Mouse (Mus musculus): Measurements from ENCODE around the gene Cideb. TPM values are rescaled to one million over a fixed set of nuclear protein-coding genes. Genes with fewer than 3 reads are reported as not detected.
"Not testable (repeated sequence)": the region's sequence is repeated elsewhere in the genome, so short reads cannot be mapped to it uniquely, and the experiment has no call there.

The Cideb gene
- polyA plus RNA-seq, 1 experiment from 2014 or later: 0.25 TPM

GRCm38 (mm10) chr14:55761163-55761562, 2.9 kb upstream of the Cideb start, which contains the start of gene Ltb4r2:
TSS of gene Ltb4r2 (plus strand) at chr14:55761428.
- H3K9me3 ChIP-seq: no peaks in the 10 kb centered on the region
- H3K4me2 ChIP-seq: peak within 1 kb of the TSS; percentile 96
- H3K36me3 ChIP-seq (replicated peaks): no peaks in the 10 kb centered on the region
- peak within 1 kb of the TSS; percentile 51 for H3K4me3 ChIP-seq
- ATAC-seq (replicated peaks): no peak
- peaks cover 31% of the 10 kb centered on the region for H3K27me3 ChIP-seq (replicated peaks)
- H3K27ac ChIP-seq: peak within 1 kb of the TSS; percentile 81
- WGBS: 84% methylated on average over 6 of the region's 6 CpGs
- peak within 1 kb of the TSS; percentile 71 for H3K9ac ChIP-seq
- H3K4me1 ChIP-seq: peaks cover 18% of the 10 kb centered on the region

GRCm38 (mm10) chr14:55760156-55760555, 1.9 kb upstream of the Cideb start:
- H3K9ac ChIP-seq; H3K4me3 ChIP-seq; H3K9me3 ChIP-seq; H3K36me3 ChIP-seq (replicated peaks); H3K27ac ChIP-seq: not testable (repeated sequence)
- peaks cover 18% of the 10 kb centered on the region for H3K4me1 ChIP-seq
- peak overlapping the region; percentile 34 for H3K4me2 ChIP-seq
- peaks cover 24% of the 10 kb centered on the region for H3K27me3 ChIP-seq (replicated peaks)
- 1% methylated on average over 6 of the region's 6 CpGs for WGBS
- 0 out of 2 replicates have a peak, but pooled peaks have one; percentile 9 for ATAC-seq (replicated peaks)

- no peak overlapping the region for H3K4me3 ChIP-seq
- no peak overlapping the region for H3K9ac ChIP-seq
- no peak overlapping the region for H3K4me2 ChIP-seq
- peaks cover 13% of the 10 kb centered on the region for H3K4me1 ChIP-seq
- no peak overlapping the region for H3K27ac ChIP-seq
- H3K36me3 ChIP-seq (replicated peaks): peaks cover 18% of the 10 kb centered on the region
- H3K27me3 ChIP-seq (replicated peaks): peaks cover 10% of the 10 kb centered on the region
- no peaks in the 10 kb centered on the region for H3K9me3 ChIP-seq
- no peak for ATAC-seq (replicated peaks)
- WGBS: 82% methylated on average over 6 of the region's 6 CpGs
Measured at GRCm38 (mm10) chr14:55757566-55757965, 692 bp downstream of the Cideb start.

GRCm38 (mm10) chr14:55747051-55747847, 11.0 kb downstream of the Cideb start:
- no peak for ATAC-seq (replicated peaks)
- Histone ChIP-seq H3K27ac (no peak overlapping the region), H3K9me3 (no peaks in the 10 kb centered on the region), H3K4me2 (peak overlapping the region; percentile 97), H3K4me3 (0 out of 2 replicates have a peak overlapping the region, but pooled peaks have one; percentile 2), H3K4me1 (peaks cover 34% of the 10 kb centered on the region), H3K36me3 (replicated peaks) (peaks cover 14% of the 10 kb centered on the region), H3K27me3 (replicated peaks) (no peaks in the 10 kb centered on the region), H3K9ac (no peak overlapping the region)
- 92% methylated on average over 10 of the region's 10 CpGs for WGBS

- WGBS: under 1% methylated on average over 31 of the region's 31 CpGs
- H3K27ac ChIP-seq: peak overlapping the region; percentile 32; the same call in 1 of the 2 replicates
Measured at GRCm38 (mm10) chr14:55745861-55746237, 12.4 kb downstream of the Cideb start.

GRCm38 (mm10) chr14:55745180-55745860, 12.9 kb downstream of the Cideb start, which contains the start of the genes Dhrs1 and Nop9:
TSS of gene Dhrs1 (minus strand) at chr14:55745690.
TSS of gene Nop9 (plus strand) at chr14:55745693.
- WGBS: 2% methylated on average over 48 of the region's 48 CpGs
- H3K9ac ChIP-seq: peak within 1 kb of the TSS; percentile 45

More at GRCm38 (mm10) chr14:55745861-55746237, 12.4 kb downstream of the Cideb start:
- no peak for ATAC-seq (replicated peaks)
- Histone ChIP-seq H3K4me3 (peak overlapping the region; percentile 53), H3K27me3 (replicated peaks) (no peaks in the 10 kb centered on the region), H3K4me1 (peaks cover 34% of the 10 kb centered on the region), H3K4me2 (peak overlapping the region; percentile 97), H3K36me3 (replicated peaks) (peaks cover 10% of the 10 kb centered on the region), H3K9ac (peak overlapping the region; percentile 45), H3K9me3 (no peaks in the 10 kb centered on the region)

GRCm38 (mm10) chr14:55743711-55744110, 14.5 kb downstream of the Cideb start:
- H3K9me3 ChIP-seq: no peaks in the 10 kb centered on the region
- peak; percentile 58 for ATAC-seq (replicated peaks)
- H3K4me1 ChIP-seq: peaks cover 34% of the 10 kb centered on the region
- WGBS: 25% methylated on average over 10 of the region's 10 CpGs
- H3K36me3 ChIP-seq (replicated peaks): peaks cover 11% of the 10 kb centered on the region; the same call in 1 of the 2 replicates
- H3K9ac ChIP-seq: no peak overlapping the region
- 0 out of 2 replicates have a peak overlapping the region, but pooled peaks have one; percentile 2 for H3K4me3 ChIP-seq
- no peaks in the 10 kb centered on the region for H3K27me3 ChIP-seq (replicated peaks)
- H3K27ac ChIP-seq: no peak overlapping the region
- 0 out of 2 replicates have a peak overlapping the region, but pooled peaks have one; percentile 6 for H3K4me2 ChIP-seq

More at GRCm38 (mm10) chr14:55745180-55745860, 12.9 kb downstream of the Cideb start, which contains the start of the genes Dhrs1 and Nop9:
- no peaks in the 10 kb centered on the region for H3K9me3 ChIP-seq
- H3K36me3 ChIP-seq (replicated peaks): peaks cover 10% of the 10 kb centered on the region
- peak within 1 kb of the TSS; percentile 97 for H3K4me2 ChIP-seq
- peak; percentile 88 for ATAC-seq (replicated peaks)
- H3K4me3 ChIP-seq: peak within 1 kb of the TSS; percentile 53
- H3K27ac ChIP-seq: peak within 1 kb of the TSS; percentile 32; the same call in 1 of the 2 replicates
- no peaks in the 10 kb centered on the region for H3K27me3 ChIP-seq (replicated peaks)
- H3K4me1 ChIP-seq: peaks cover 34% of the 10 kb centered on the region

- Histone ChIP-seq H3K4me3 (no peak overlapping the region), H3K36me3 (replicated peaks) (peaks cover 15% of the 10 kb centered on the region; the same call in 1 of the 2 replicates), H3K4me1 (no peaks in the 10 kb centered on the region), H3K9me3 (no peaks in the 10 kb centered on the region), H3K4me2 (no peak overlapping the region), H3K27ac (no peak overlapping the region), H3K27me3 (replicated peaks) (no peaks in the 10 kb centered on the region), H3K9ac (no peak overlapping the region)
- 90% methylated on average over 9 of the region's 9 CpGs for WGBS
- no peak for ATAC-seq (replicated peaks)
Measured at GRCm38 (mm10) chr14:55737086-55737687, 21.1 kb downstream of the Cideb start.

- no peaks in the 10 kb centered on the region for H3K9me3 ChIP-seq
- no peak for ATAC-seq (replicated peaks)
- H3K4me2 ChIP-seq: no peak overlapping the region
- no peak overlapping the region for H3K27ac ChIP-seq
- 81% methylated on average over 4 of the region's 4 CpGs for WGBS
- H3K27me3 ChIP-seq (replicated peaks): no peaks in the 10 kb centered on the region
- H3K4me1 ChIP-seq: no peaks in the 10 kb centered on the region
- H3K4me3 ChIP-seq: no peak overlapping the region
- peaks cover 15% of the 10 kb centered on the region; the same call in 1 of the 2 replicates for H3K36me3 ChIP-seq (replicated peaks)
- H3K9ac ChIP-seq: no peak overlapping the region
Measured at GRCm38 (mm10) chr14:55735758-55736157, 22.5 kb downstream of the Cideb start.

GRCm38 (mm10) chr14:55735334-55735733, 22.9 kb downstream of the Cideb start:
- 74% methylated on average over 3 of the region's 3 CpGs for WGBS
- Histone ChIP-seq H3K36me3 (replicated peaks) (peaks cover 11% of the 10 kb centered on the region; the same call in 1 of the 2 replicates), H3K4me3 (no peak overlapping the region), H3K27ac (no peak overlapping the region), H3K9ac (no peak overlapping the region), H3K4me2 (no peak overlapping the region), H3K4me1 (no peaks in the 10 kb centered on the region), H3K27me3 (replicated peaks) (no peaks in the 10 kb centered on the region), H3K9me3 (no peaks in the 10 kb centered on the region)
- no peak for ATAC-seq (replicated peaks)

GRCm38 (mm10) chr14:55734869-55735268, 23.4 kb downstream of the Cideb start:
- Histone ChIP-seq H3K9me3 (no peaks in the 10 kb centered on the region), H3K4me2 (no peak overlapping the region), H3K4me1 (no peaks in the 10 kb centered on the region), H3K36me3 (replicated peaks) (peaks cover 8% of the 10 kb centered on the region; the same call in 1 of the 2 replicates), H3K9ac (no peak overlapping the region), H3K27ac (no peak overlapping the region), H3K27me3 (replicated peaks) (no peaks in the 10 kb centered on the region), H3K4me3 (no peak overlapping the region)
- ATAC-seq (replicated peaks): no peak
- 78% methylated on average over 7 of the region's 7 CpGs for WGBS

GRCm38 (mm10) chr14:55733889-55734288, 24.4 kb downstream of the Cideb start:
- no peak overlapping the region for H3K9ac ChIP-seq
- no peak overlapping the region for H3K4me3 ChIP-seq
- 72% methylated on average over 10 of the region's 10 CpGs for WGBS
- no peak overlapping the region for H3K4me2 ChIP-seq
- H3K27me3 ChIP-seq (replicated peaks): no peaks in the 10 kb centered on the region
- no peaks in the 10 kb centered on the region for H3K4me1 ChIP-seq
- no peak overlapping the region for H3K27ac ChIP-seq
- H3K9me3 ChIP-seq: no peaks in the 10 kb centered on the region
- 0 out of 2 replicates have a peak, but pooled peaks cover 4% of the 10 kb centered on the region for H3K36me3 ChIP-seq (replicated peaks)
- ATAC-seq (replicated peaks): no peak

All from midbrain, embryonic 15.5 days (tissue).